Mouse (Mus musculus): ENCODE results near the gene Strap. TPM values are rescaled to one million over a fixed set of nuclear protein-coding genes. Genes with fewer than 3 reads are reported as not detected.
A peak's percentile ranks its signal among the peaks of the same experiment; 100 is the strongest.

Strap gene
- total RNA-seq, 1 experiment from 2014 or later: 107 TPM

- no peak for DNase-seq
These were observed 39.3 kb downstream of the Strap start for GRCm38 (mm10) chr6:137774166-137774565.

GRCm38 (mm10) chr6:137775159-137775558 lies 40.3 kb downstream of the Strap start:
- no peak for DNase-seq

GRCm38 (mm10) chr6:137776981-137777380 lies 42.1 kb downstream of the Strap start:
- DNase-seq: no peak

GRCm38 (mm10) chr6:137783899-137784637 lies 49.2 kb downstream of the Strap start:
- no peak for DNase-seq

GRCm38 (mm10) chr6:137788976-137789590 lies 54.2 kb downstream of the Strap start:
- no peak for DNase-seq

- no peak for DNase-seq
These were observed 54.8 kb downstream of the Strap start for GRCm38 (mm10) chr6:137789658-137790057.

- DNase-seq: no peak
These were observed 60.6 kb downstream of the Strap start for GRCm38 (mm10) chr6:137795494-137795893.

- no peak for DNase-seq
These were observed 62.0 kb downstream of the Strap start for GRCm38 (mm10) chr6:137796596-137797567.

- peak; percentile 17 for DNase-seq
These were observed 64.4 kb downstream of the Strap start for GRCm38 (mm10) chr6:137799253-137799652.

Other genes with a start within 250 kb of the Strap start
- gene Eps8, start 80.2 kb upstream of the Strap start, total RNA-seq (2021): 29.3 and 44.1 TPM in 2 replicates
- 30.0 and 31.3 TPM in 2 replicates for gene Dera, start 19.5 kb downstream of the Strap start, total RNA-seq (2021)

All from adrenal gland, postnatal 25 days (tissue).